Mouse (Mus musculus): ENCODE measurements around the gene Zfp334. TPM values are rescaled to one million over a fixed set of nuclear protein-coding genes. Genes with fewer than 3 reads are reported as not detected.

The Zfp334 gene
- total RNA-seq, 2 experiments from 2014 or later, result 3.4 to 4.1 TPM

GRCm38 (mm10) chr2:165380050-165380449, 8.0 kb downstream of the Zfp334 start:
- DNase-seq, result no peak
- intact Hi-C loops (cut with DNase I), result no loop called here

GRCm38 (mm10) chr2:165376001-165376400, 12.1 kb downstream of the Zfp334 start:
- intact Hi-C loops (cut with DNase I), result no loop called here
- DNase-seq, result no peak

GRCm38 (mm10) chr2:165375478-165375877, 12.6 kb downstream of the Zfp334 start:
- intact Hi-C loops (cut with DNase I), result no loop called here
- DNase-seq, result no peak

GRCm38 (mm10) chr2:165371066-165371465, 17.0 kb downstream of the Zfp334 start:
- no peak for DNase-seq

GRCm38 (mm10) chr2:165370348-165370747, 17.7 kb downstream of the Zfp334 start:
- no peak for DNase-seq
- intact Hi-C loops (cut with DNase I), result no loop called here

More at GRCm38 (mm10) chr2:165371066-165371465, 17.0 kb downstream of the Zfp334 start:
- intact Hi-C loops (cut with DNase I), result no loop called here

GRCm38 (mm10) chr2:165368496-165368895, 19.6 kb downstream of the Zfp334 start, which contains the start of gene Zfp663:
Zfp663 (minus strand) TSS chr2:165368729.
- no peak for DNase-seq
- intact Hi-C loops (cut with DNase I), result no loop called here

- intact Hi-C loops (cut with DNase I), result no loop called here
- DNase-seq, result peak; percentile 13 to 27
These were observed 20.1 kb downstream of the Zfp334 start for GRCm38 (mm10) chr2:165367868-165368439.

- intact Hi-C loops (cut with DNase I), result no loop called here
- DNase-seq, result peak; percentile 17 to 33
These were observed 21.0 kb downstream of the Zfp334 start for GRCm38 (mm10) chr2:165367047-165367520.

GRCm38 (mm10) chr2:165364334-165365091, 23.5 kb downstream of the Zfp334 start:
- DNase-seq, result peak; percentile 52 to 71
- intact Hi-C loops (cut with DNase I), result loop anchor here (1.0 kb wide), 1 partner anchor 123 kb away; no protein-coding TSS in a partner anchor

- intact Hi-C loops (cut with DNase I), result no loop called here
- DNase-seq, result no peak
These were observed 24.8 kb downstream of the Zfp334 start for GRCm38 (mm10) chr2:165363282-165363681.

- intact Hi-C loops (cut with DNase I), result loop anchor here (2.0 kb wide), 1 partner anchor 286 kb away; no protein-coding TSS in a partner anchor
- peak; percentile 67 to 77 for DNase-seq
These were observed 27.2 kb downstream of the Zfp334 start for GRCm38 (mm10) chr2:165360861-165361260.

GRCm38 (mm10) chr2:165351828-165352513, 36.1 kb downstream of the Zfp334 start:
- no peak for DNase-seq
- intact Hi-C loops (cut with DNase I), result no loop called here

GRCm38 (mm10) chr2:165349466-165349865, 38.6 kb downstream of the Zfp334 start:
- peak; percentile 18 to 32 for DNase-seq
- intact Hi-C loops (cut with DNase I), result no loop called here

- intact Hi-C loops (cut with DNase I), result no loop called here
- no peak for DNase-seq
These were observed 41.9 kb downstream of the Zfp334 start for GRCm38 (mm10) chr2:165346180-165346579.

- peak; percentile 47 to 68 for DNase-seq
- intact Hi-C loops (cut with DNase I), result loop anchor here (1.0 to 2.0 kb wide), 2 partner anchors 104 to 262 kb away; no protein-coding TSS in a partner anchor
These were observed 50.9 kb downstream of the Zfp334 start for GRCm38 (mm10) chr2:165337191-165337590.

- intact Hi-C loops (cut with DNase I), result no loop called here
- peak in 1 of 2 experiments; percentile 25 for DNase-seq
These were observed 55.3 kb downstream of the Zfp334 start for GRCm38 (mm10) chr2:165332610-165333210.

GRCm38 (mm10) chr2:165329703-165330102, 58.4 kb downstream of the Zfp334 start:
- intact Hi-C loops (cut with DNase I), result no loop called here
- no peak for DNase-seq

GRCm38 (mm10) chr2:165328746-165329145, 59.3 kb downstream of the Zfp334 start:
- no peak for DNase-seq
- intact Hi-C loops (cut with DNase I), result no loop called here

- DNase-seq, result no peak
- intact Hi-C loops (cut with DNase I), result no loop called here
These were observed 60.7 kb downstream of the Zfp334 start for GRCm38 (mm10) chr2:165327386-165327785.

- intact Hi-C loops (cut with DNase I), result no loop called here
- peak; percentile 99 for DNase-seq
These were observed 61.5 kb downstream of the Zfp334 start, which contains the start of gene Elmo2 for GRCm38 (mm10) chr2:165326304-165327190. Elmo2 (minus strand) TSS chr2:165326479.
